Mouse (Mus musculus) liver, postnatal 0 days (tissue): ENCODE data around the gene Otulin. TPM values are rescaled to one million over a fixed set of nuclear protein-coding genes. Genes with fewer than 3 reads are reported as not detected.

Experiments
- ATAC-seq: fragments of 200-750 bp; cut with Nextera tagmentation; 2 replicates; pipeline ENCODE4 v1.8.0; 2017; ENCODE audit warnings: mild to moderate bottlenecking, moderate library complexity
- DNase-seq: peaks from one replicate; pipeline ENCODE4 v3.0.0-alpha.2; 2016
- H3K27ac ChIP-seq: fragments of 300-500 bp; sonication (generic); 2 replicates; pipeline ENCODE4 v1.5.1; 2014; ENCODE audit warnings: antibody characterized with exemption, moderate library complexity, mild to moderate bottlenecking, low read depth
- H3K27me3 ChIP-seq: fragments of 300-500 bp; sonication (generic); 2 replicates; pipeline ENCODE4 v1.6.1; 2014; ENCODE audit warnings: low read length, control low read depth, mixed read lengths; ENCODE audit not compliant: insufficient read depth
- H3K36me3 ChIP-seq: fragments of 300-500 bp; sonication (generic); replicated peaks from 2 replicates; pipeline ENCODE4 v1.6.1; 2014; ENCODE audit warnings: mild to moderate bottlenecking, control low read depth, low read length, moderate library complexity, mixed read lengths; ENCODE audit not compliant: insufficient read depth
- H3K4me1 ChIP-seq: fragments of 300-500 bp; sonication (generic); 2 replicates; pipeline ENCODE4 v1.6.1; 2014; ENCODE audit warnings: antibody characterized with exemption, mild to moderate bottlenecking, control low read depth; ENCODE audit not compliant: insufficient read depth
- H3K4me2 ChIP-seq: fragments of 300-500 bp; sonication (generic); 2 replicates; pipeline ENCODE4 v1.6.1; 2014; ENCODE audit warnings: low read depth, mild to moderate bottlenecking, low read length, moderate library complexity, mixed read lengths
- H3K4me3 ChIP-seq: fragments of 300-500 bp; sonication (generic); 2 replicates; pipeline ENCODE4 v1.5.1; 2014; ENCODE audit warnings: low read depth, low read length
- H3K9ac ChIP-seq: fragments of 300-500 bp; sonication (generic); replicated peaks from 2 replicates; pipeline ENCODE4 v1.6.1; 2014; ENCODE audit warnings: mild to moderate bottlenecking, moderate library complexity
- H3K9me3 ChIP-seq: fragments of 300-500 bp; sonication (generic); 2 replicates; pipeline ENCODE4 v1.6.1; 2016; ENCODE audit warnings: mild to moderate bottlenecking, control low read depth, low read length, mixed read lengths
- CTCF ChIP-seq: sonication (generic); IDR thresholded peaks from 2 replicates; pipeline ENCODE4 v1.5.1; 2016; ENCODE audit warnings: antibody characterized with exemption, low read depth
- EP300 ChIP-seq: IDR thresholded peaks from 2 replicates; pipeline ENCODE4 v1.6.1; 2016; ENCODE audit warnings: antibody characterized with exemption, low read depth, mild to moderate bottlenecking
- WGBS: fragments of 180-500 bp; shearing (Covaris S2); extraction: QIAGEN DNeasy Blood & Tissue Kit; methylation state at CpG from one replicate; pipeline ENCODE4 v1.1.7; 2014; ENCODE audit not compliant: insufficient replicate concordance; 5-methylcytosine and 5-hydroxymethylcytosine counted together
- polyA plus RNA-seq: library from polyadenylated mRNA; unstranded; fragments of >200 nt; fragmentation: Nextera tagmentation; extraction: Ambion mirVana; gene quantifications from 2 replicates; pipeline ENCODE4 v1.2.1, GENCODE M21; 2015

Otulin gene
- polyA plus RNA-seq, 1 experiment from 2014 or later: 20.8 TPM

DNA sequence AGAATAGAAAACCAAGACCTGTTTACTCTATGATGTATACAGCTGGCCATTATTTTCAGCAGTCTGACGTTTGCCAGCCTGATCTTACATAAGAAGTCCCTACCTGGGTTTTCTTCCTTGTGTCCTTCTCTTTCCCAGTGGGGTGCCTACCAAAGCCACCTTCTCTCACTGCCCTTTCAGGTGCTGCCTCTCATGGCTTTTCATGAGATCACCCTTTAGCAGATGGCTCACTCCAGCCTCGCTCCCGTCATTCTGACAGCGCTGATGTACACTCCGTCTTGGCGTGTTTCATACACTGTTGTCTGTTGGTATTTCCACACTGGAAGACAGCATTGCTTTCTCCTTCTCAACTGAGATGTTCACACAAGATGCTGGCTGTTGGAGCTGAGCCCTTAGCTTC lies 46.9 kb downstream of the Otulin start:
- Histone ChIP-seq H3K36me3 (0 out of 2 replicates have a peak, but pooled peaks cover 3% of the 10 kb centered on the region), H3K9me3 (no peaks in the 10 kb centered on the region), H3K4me3 (no peak overlapping the region), H3K4me2 (no peak overlapping the region), H3K9ac (no peak overlapping the region), H3K4me1 (no peaks in the 10 kb centered on the region), H3K27ac (no peak overlapping the region), H3K27me3 (no peaks in the 10 kb centered on the region)
- ATAC-seq (no peak), DNase-seq (no peak)
- TF ChIP-seq EP300 (no peak), CTCF (no peak)
- WGBS: 92% methylated on average over 6 of the region's 6 CpGs

DNA sequence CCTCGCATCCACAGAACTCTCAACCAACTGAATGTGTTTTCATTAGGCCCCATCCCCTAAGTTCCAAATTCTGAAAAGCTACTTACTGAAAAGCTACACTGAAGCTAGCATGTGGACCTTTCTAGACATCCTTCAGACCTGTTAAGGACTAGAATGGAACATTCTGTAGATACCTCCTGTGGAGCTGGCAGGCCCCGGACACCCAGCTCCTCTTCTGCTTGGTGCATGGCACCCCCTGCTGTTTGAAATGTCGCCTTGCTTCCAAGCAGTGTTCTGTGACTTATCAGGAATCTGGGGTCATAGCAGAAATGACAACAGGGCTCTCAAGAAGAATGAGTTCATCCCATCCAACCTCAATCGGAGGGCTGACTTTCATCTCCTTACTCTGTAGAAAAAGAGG lies 47.5 kb downstream of the Otulin start:
- H3K4me3 ChIP-seq: no peak overlapping the region
- no peak overlapping the region for H3K9ac ChIP-seq
- no peak overlapping the region for H3K27ac ChIP-seq
- 0 out of 2 replicates have a peak, but pooled peaks cover 3% of the 10 kb centered on the region for H3K36me3 ChIP-seq
- ATAC-seq: no peak
- no peaks in the 10 kb centered on the region for H3K9me3 ChIP-seq
- no peaks in the 10 kb centered on the region for H3K27me3 ChIP-seq
- TF ChIP-seq EP300 (no peak), CTCF (peak; percentile 72)
- 78% methylated on average over 4 of the region's 4 CpGs for WGBS
- H3K4me1 ChIP-seq: no peaks in the 10 kb centered on the region
- no peak overlapping the region for H3K4me2 ChIP-seq
- peak; percentile 50 for DNase-seq

DNA sequence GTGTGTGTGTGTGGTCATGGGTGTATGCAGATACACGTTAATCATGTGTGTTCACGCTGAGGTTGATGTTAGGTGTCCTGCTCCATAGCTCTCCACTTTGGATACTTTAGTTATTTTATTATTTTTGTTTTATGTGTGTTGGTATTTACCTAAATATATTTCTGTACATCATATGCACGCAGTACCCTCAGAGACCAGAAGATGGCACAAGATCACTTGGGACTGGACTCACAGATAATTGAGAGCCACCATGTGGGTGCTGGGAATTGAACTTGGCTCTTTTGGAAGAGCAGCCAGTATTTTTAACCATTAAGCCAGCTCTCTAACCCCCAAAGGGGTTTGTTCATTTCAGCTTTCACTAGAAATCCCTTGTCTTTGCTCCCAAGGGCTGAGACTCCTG lies 48.1 kb downstream of the Otulin start:
- Histone ChIP-seq H3K4me3 (no peak overlapping the region), H3K4me2 (no peak overlapping the region), H3K27ac (no peak overlapping the region), H3K36me3 (0 out of 2 replicates have a peak, but pooled peaks cover 3% of the 10 kb centered on the region), H3K9ac (no peak overlapping the region), H3K4me1 (no peaks in the 10 kb centered on the region), H3K9me3 (no peaks in the 10 kb centered on the region), H3K27me3 (no peaks in the 10 kb centered on the region)
- TF ChIP-seq CTCF (peak; percentile 64), EP300 (no peak)
- WGBS: 88% methylated on average over 3 of the region's 3 CpGs
- DNase-seq (no peak), ATAC-seq (no peak)

DNA sequence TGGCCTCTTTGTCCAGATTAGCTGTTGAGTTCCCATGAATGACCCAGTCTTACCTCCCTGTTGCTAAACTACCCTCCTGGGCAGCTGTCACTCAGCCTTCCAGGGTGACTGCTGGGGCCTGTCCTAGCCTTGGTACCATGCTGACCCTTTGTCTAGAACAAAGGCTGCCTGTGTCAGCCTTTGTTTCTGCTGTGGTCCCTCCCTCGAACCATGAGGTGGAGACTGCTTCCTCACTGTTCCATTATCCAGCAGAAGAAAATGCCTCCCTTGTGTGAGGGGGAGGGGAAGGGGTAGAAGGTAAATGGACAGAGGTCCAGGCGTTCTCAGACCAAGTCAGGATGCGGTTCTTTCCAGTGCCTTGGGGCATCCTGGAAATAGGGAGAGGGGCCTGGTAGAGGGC lies 48.9 kb downstream of the Otulin start:
- no peak for ATAC-seq
- H3K36me3 ChIP-seq: peaks cover 4% of the 10 kb centered on the region; the same call in 1 of the 2 replicates
- no peaks in the 10 kb centered on the region for H3K27me3 ChIP-seq
- H3K4me1 ChIP-seq: no peaks in the 10 kb centered on the region
- no peak overlapping the region for H3K27ac ChIP-seq
- no peaks in the 10 kb centered on the region for H3K9me3 ChIP-seq
- no peak overlapping the region for H3K4me2 ChIP-seq
- 90% methylated on average over 3 of the region's 3 CpGs for WGBS
- H3K4me3 ChIP-seq: no peak overlapping the region
- DNase-seq: no peak
- H3K9ac ChIP-seq: no peak overlapping the region
- TF ChIP-seq EP300 (no peak), CTCF (no peak)

DNA sequence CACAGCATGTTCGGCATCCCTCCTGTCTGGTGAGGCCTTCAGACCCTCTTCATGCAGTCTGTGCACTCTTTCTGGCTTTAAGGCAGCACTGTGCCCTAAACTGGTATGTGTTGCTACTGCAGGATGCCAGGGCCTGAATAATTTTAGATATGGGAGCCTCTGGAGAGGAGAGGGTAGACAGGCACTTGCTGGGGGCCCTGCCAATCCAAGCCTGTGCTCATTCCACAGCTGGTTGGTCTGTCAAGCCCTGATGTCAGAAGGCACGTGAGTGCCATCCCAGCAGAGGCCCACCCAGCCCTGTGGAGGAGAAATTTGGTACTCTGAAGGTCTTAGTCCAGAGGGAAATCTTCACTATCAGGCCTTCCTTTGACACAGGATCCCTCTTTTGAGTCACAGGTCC lies 49.7 kb downstream of the Otulin start:
- DNase-seq: no peak
- Histone ChIP-seq H3K9ac (no peak overlapping the region), H3K36me3 (peaks cover 6% of the 10 kb centered on the region; the same call in 1 of the 2 replicates), H3K4me3 (no peak overlapping the region), H3K27ac (no peak overlapping the region), H3K9me3 (no peaks in the 10 kb centered on the region), H3K4me1 (no peaks in the 10 kb centered on the region), H3K4me2 (no peak overlapping the region), H3K27me3 (no peaks in the 10 kb centered on the region)
- WGBS: 84% methylated on average over 2 of the region's 2 CpGs
- TF ChIP-seq CTCF: no peak
- no peak for TF ChIP-seq EP300
- ATAC-seq: no peak

DNA sequence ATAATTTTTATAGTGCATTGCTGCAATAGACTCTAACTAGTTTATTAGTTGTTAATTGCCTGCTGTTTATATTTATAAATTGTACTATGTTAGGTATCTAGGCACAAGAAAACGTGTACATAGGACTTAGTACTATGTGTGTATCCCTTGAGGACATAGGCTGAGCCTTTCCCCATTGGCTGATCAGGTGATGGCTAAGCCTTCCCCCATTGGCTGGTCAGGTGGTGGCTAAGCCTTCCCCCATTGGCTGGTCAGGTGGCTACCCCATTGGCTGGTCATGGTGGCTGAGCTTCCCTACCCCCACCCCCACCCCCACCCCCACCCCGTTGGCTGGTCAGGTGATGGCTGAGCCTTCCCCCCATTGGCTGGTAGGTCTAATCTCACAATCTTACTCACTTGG lies 50.6 kb downstream of the Otulin start:
- Histone ChIP-seq H3K27me3 (no peaks in the 10 kb centered on the region), H3K27ac (no peak overlapping the region), H3K4me3 (no peak overlapping the region), H3K36me3 (peaks cover 6% of the 10 kb centered on the region; the same call in 1 of the 2 replicates), H3K9ac (no peak overlapping the region), H3K4me2 (no peak overlapping the region), H3K4me1 (no peaks in the 10 kb centered on the region), H3K9me3 (no peaks in the 10 kb centered on the region)
- no peak for TF ChIP-seq CTCF
- TF ChIP-seq EP300: no peak
- WGBS: 80% methylated on average over 2 of the region's 2 CpGs
- DNase-seq (no peak), ATAC-seq (no peak; the same call in 1 of the 2 replicates)

DNA sequence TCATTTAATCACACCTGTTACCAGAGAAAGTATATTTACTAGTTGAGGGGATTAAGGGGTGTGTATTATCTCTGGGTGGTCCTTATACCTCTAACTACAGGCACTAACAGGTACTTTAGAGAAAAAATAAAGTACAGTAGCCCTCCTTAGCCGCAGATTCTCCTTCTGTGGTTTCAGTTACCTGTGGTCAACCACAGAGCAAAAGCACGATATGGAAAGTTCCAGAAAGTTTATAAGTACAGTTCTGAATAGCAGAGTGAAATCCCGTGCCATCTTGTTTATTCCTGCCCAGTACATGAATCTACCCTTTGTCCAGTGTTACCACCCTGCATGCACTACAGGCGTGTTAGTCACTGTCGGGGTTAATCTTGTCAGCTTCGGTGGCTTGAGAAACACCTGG lies 51.6 kb downstream of the Otulin start:
- no peak for ATAC-seq
- Histone ChIP-seq H3K36me3 (peaks cover 6% of the 10 kb centered on the region; the same call in 1 of the 2 replicates), H3K27ac (no peak overlapping the region), H3K4me3 (no peak overlapping the region), H3K4me2 (no peak overlapping the region), H3K4me1 (no peaks in the 10 kb centered on the region), H3K27me3 (no peaks in the 10 kb centered on the region), H3K9ac (no peak overlapping the region), H3K9me3 (no peaks in the 10 kb centered on the region)
- no peak for DNase-seq
- TF ChIP-seq EP300 (no peak), CTCF (no peak)
- 74% methylated on average over 6 of the region's 6 CpGs for WGBS
